Mouse (Mus musculus): Measurements from ENCODE around the gene Vpreb3.
A peak's percentile ranks its signal among the peaks of the same experiment; 100 is the strongest.

Vpreb3 gene

GRCm38 (mm10) chr10:75932891-75933290, 10.0 kb upstream of the Vpreb3 start, which contains the start of gene Chchd10:
Chchd10 (plus strand) TSS chr10:75933130.
- DNase-seq: no peak

GRCm38 (mm10) chr10:75934991-75935390, 7.9 kb upstream of the Vpreb3 start:
- no peak for DNase-seq

DNA sequence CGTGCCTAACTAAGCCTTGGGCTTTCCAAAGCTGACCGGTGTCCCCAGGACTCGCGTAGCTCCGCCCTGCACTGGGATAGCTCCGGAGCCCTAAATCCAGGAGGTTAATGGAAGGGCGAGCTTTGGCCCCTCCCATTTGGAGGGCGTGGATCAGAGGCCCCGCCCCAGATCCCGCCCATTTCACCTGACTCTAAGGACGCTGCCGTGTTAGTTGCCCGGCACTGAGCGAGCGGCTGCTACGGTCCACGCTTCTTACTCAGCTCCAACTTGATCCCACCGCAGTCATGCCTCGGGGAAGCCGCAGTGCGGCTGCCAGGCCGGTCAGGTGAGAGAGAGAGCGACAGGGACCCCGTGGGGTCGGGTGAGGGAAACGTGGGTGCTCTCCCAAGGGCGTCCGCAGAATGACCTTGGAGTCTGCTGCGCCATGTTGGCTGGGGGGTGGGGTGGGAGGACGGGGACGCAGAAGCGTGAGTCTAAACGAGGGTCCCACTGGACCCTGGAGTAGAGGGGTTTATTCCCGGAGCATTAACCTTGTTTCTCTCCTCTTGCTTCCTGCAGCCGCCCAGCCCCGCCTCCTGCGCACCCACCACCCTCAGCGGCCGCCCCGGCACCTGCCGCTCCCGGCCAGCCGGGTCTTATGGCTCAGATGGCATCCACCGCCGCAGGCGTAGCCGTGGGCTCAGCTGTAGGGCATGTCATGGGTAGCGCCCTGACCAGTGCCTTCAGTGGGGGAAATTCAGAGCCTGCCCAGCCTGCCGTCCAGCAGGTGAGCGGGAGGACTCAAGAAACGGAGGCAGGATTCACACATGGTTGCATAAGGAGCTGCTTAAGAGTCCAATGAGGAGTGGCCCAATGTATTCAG, 6.9 kb upstream of the Vpreb3 start, which contains the start of gene Mmp11:
Mmp11 (minus strand) TSS at position 817 of the 862 bp plus-strand sequence.
- DNase-seq: peak; percentile 84

GRCm38 (mm10) chr10:75936909-75937667, 5.8 kb upstream of the Vpreb3 start:
- DNase-seq: no peak

GRCm38 (mm10) chr10:75937851-75938643, 4.8 kb upstream of the Vpreb3 start:
- DNase-seq: no peak

DNA sequence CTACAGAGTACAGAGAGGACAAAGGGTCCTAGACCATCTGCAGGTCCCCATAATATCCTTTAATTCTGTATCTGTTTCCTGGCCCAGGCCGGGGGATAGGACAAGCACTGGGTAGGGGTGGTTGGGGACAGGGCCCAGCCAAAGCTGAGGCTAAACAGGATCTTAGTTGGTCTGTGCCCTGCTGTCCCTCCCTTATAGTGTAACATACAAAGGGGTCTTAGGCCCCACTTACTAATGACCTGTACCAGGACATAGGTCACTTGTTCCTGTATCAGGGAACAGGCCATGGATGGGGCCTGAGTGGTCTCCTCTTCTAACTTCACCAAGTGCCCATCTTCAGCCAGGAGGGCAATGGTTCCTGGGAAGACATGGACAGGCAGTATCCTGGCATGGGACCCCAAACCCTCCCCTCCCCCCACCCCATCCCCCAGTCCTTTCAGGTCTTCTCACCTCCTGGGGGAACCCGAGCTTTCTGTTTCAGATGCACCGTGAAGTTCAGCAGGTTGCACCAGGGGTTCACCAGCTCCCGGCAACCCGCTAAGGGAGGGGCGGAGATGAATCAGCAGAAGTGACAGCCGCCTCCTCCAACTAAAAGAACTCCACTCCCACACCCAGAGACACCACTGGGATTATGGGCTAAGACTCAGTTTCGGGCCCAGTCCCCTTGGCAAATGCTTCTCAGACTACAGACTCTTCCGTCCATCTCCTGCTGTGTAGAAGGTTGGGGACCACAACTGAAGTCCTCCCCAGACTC, 3.2 kb upstream of the Vpreb3 start:
- no peak for DNase-seq

- DNase-seq: no peak
Measured at GRCm38 (mm10) chr10:75940520-75940919, 2.3 kb upstream of the Vpreb3 start, which contains the start of gene Gm867. Gm867 (minus strand) TSS chr10:75940672.

GRCm38 (mm10) chr10:75941042-75941824, 1.6 kb upstream of the Vpreb3 start:
- no peak for DNase-seq

DNA sequence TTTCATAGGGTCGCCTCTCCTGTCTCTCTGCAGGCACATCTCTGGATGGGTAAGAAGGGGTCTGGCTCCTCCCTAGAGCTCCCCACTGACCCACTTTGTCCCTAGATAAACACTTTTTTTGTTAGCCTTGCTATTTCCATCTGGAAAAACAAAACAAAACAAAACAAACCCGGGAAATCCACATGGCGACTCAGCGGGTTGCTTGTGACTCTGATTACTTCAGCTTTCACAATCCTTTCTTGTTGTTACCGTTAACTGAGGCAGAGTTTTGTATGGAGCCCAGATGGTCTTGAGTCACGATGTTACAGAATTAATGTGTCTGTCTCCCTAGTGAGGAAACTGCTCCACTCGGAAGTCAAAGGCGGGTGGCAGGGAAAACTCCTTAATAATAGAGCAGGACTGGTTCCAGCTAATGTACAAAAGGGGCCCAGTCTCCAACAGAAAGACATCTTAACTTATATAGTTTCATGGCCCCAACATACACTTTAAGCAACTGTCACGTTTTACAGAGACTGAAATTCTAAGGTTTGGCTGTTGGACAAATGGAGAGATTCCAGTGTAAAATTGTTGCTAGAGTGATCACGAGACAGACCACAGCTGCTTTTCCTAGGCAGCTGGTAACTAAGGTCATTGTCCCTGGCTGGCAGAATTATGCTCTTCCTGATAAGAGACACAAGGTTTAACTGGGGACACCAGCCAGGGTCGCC, 1.4 kb downstream of the Vpreb3 start:
- DNase-seq: no peak

DNA sequence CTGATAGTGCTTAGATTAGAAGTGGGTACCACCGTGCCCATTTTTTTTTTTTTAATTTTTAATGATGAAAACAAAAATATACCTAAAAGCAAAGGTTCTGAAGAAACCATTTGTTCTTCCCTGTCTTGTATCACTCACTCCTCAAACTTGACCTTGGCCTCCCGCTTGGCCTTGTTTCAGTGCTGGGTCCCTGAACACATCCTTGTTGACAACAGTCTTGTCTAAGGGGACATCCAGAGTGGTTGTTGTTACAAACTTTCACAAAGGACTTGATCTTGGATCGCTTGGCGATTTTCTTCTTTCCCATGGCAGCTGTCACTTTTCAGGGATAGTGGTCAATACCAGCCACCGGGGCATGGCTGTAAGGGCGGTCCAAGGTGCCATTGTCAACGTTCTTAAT, 2.4 kb downstream of the Vpreb3 start:
- no peak for DNase-seq

GRCm38 (mm10) chr10:75945896-75946295, 3.0 kb downstream of the Vpreb3 start:
- no peak for DNase-seq

GRCm38 (mm10) chr10:75948079-75948478, 5.2 kb downstream of the Vpreb3 start:
- DNase-seq: no peak

GRCm38 (mm10) chr10:75949053-75950045, 6.5 kb downstream of the Vpreb3 start:
- DNase-seq: no peak

DNA sequence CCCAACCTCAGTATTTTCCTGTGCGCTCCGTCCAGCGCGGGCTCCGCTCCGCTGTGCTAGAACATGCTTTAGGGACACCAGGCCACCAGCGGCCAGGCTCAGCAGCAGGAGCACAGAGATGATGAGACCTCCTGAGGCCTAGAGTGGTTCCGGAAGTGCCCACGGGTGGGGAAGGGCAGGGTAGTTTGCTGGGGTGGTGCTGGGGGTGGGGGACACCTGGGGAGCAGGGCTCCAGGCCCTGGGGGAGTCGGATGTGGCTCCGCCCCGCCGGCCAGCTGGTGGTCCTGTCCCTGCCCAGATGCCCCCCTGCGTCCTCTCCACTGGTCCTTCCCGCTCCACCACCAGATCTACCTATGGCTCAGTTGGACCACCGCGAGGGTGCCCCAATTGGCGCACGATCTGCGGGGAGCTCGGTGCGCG, 7.9 kb downstream of the Vpreb3 start:
- no peak for DNase-seq

DNA sequence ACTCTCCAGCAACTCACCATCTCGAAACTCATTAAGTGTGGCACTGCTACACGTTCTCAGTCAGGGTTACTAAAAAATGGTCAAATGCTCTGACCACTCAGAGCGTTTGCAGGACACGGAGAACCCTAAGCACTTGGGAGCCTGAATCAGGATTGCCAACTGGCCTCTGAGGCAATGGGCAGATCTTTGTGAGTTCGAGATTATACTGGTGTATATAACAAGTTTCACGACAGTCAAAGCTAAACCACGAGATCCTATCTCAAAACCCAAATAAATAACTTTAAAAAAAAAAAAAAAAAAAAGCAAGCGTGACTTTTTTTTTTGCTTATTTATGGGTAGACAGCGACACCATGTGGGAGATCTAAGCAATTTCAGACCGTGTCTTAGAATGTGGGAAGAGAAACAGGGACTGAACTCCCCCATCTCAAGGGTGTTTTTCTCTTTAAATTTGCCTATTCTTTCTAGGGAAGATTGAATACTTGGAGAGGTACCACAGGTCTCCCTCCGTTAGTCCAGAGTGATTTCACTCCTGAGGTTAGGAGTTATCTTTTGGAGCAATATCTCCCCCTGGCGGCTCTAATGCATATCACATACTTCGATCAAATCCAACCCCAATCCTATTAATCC, 8.7 kb downstream of the Vpreb3 start:
- peak; percentile 74 for DNase-seq

DNA sequence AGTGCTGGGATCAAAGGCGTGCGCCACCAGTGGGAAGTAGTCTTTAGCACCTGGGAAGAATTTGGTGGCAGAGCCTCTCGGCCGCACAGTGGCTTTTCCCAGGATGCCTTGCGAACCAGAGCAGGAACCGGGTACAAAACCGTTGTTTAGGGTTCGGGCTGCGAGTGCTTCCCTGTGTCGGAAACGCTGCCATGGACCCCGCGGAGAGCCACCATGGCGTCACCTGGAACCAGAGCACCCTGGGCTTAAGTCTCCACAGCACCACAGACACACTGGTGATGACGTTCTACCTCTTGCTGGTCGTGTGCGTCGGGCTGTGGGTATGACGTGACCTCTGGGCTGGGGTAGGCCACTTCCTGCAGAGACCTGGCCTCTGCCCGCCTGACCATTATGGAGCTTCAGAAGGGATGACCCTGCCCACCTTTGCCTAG, 11.5 kb downstream of the Vpreb3 start, which contains the start of gene Gm5134:
Gm5134 (plus strand) TSS at position 134 of the 431 bp plus-strand sequence.
- no peak for DNase-seq

DNA sequence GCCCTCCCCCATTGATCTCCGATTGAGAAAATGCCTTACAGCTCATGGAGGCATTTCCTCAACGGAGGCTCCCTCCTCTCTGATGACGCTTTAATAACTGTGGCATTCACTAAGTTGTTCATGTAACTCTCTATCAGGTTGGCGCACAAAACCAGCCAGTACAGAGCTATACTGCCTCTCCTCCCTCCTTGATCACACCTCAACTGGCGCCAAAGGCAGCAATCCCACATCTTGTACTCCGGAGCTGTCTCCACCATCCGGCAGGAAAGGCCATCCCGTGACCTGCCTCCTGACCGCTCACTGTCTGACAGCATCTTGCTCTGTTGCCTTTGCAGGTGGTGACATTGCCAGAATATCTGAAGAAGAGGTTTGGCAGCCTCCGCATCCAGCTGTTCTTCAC, 31.0 kb downstream of the Vpreb3 start:
- DNase-seq: no peak

DNA sequence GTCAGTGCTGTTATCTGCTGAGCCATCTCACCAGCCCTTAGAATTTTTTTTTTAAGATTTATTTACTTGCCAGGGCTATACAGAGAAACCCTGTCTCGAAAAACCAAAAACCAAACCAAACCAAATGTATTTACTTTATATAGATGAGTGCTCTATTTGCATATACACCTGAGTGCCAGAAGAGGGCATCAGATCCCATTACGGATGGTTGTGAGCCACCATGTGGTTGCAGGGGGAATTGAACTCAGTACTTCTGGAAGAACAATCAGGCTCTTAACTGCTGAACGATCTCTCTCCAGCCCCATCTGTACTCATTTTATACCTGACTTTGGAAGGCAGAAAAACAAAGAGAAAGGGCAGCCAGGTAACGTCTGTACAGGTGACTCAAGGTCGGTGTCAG, 32.4 kb downstream of the Vpreb3 start:
- DNase-seq: no peak

Measured in cerebellum, adult 8-10 months (tissue).